8 mouse cellular contexts compared by ENCODE assay signal in the genomic region with DNA sequence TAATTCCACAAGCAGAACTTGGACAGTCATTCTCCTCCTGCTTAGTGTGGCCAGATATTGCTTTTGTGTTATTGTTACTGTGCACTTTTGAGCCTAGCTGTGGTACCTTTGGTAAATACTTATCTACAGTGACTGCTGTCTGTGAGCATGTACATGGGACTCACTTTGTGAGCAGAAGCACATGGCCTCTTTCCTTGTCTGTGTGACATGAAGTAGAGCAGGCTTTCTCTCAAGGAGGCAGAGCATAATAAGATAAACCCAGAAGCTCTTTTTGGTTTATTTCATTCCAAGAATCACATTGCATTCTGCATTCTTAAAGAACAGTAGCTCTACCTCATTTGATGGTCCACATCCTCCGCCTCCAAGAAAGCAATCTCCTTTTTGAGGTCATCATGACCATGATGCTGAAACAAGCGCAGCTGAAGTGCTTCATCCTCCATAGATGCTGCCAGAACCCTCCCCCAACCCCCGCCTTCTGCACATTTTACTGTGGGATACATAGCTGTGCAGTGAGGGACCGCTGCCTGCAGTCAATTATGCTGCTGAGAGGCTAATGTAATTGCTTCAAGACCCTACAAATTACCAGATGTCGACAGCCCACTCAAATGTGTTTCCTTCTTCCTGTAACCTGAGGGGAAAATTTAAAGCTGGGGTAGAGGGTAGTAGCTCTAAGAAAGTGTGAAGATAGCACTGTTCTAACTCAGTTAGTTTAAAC.
DNase-seq lines count a peak whose midpoint lies in the region; ATAC-seq and TF ChIP-seq lines count a peak whose summit lies in the region.

No protein-coding gene starts in this region.

- TF ChIP-seq CTCF in hindbrain, postnatal 0 days (IDR thresholded peaks at IDR 0.05; ENCODE audit: low read depth): no peak

- WGBS in heart, embryonic 12.5 days: 66% methylated on average over 5 of the region's 5 CpGs
- whole genome bisulfite sequencing in embryonic facial prominence, embryonic 12.5 days: 17% methylated on average over 5 of the region's 5 CpGs
- WGBS in hindbrain, postnatal 0 days: 47% methylated on average over 5 of the region's 5 CpGs
- WGBS in neural tube, embryonic 15.5 days: 21% methylated on average over 5 of the region's 5 CpGs

- no peaks in the 10 kb centered on the region for H3K9me3 ChIP-seq in heart, embryonic 12.5 days (replicated peaks)
- H3K9me3 ChIP-seq in embryonic facial prominence, embryonic 12.5 days: no peaks in the 10 kb centered on the region
- H3K9me3 ChIP-seq in hindbrain, postnatal 0 days (ENCODE audit: low read length): no peaks in the 10 kb centered on the region
- no peaks in the 10 kb centered on the region for H3K9me3 ChIP-seq in neural tube, embryonic 15.5 days (replicated peaks)

- no peak overlapping the region for H3K27ac ChIP-seq in heart, embryonic 12.5 days (ENCODE audit: poor library complexity, severe bottlenecking)
- H3K27ac ChIP-seq in embryonic facial prominence, embryonic 12.5 days: peak overlapping the region; percentile 57; the same call in 1 of the 2 replicates
- H3K27ac ChIP-seq in hindbrain, postnatal 0 days: no peak overlapping the region
- H3K27ac ChIP-seq in neural tube, embryonic 15.5 days (replicated peaks): no peak overlapping the region; the same call in 1 of the 2 replicates

- no peak overlapping the region for H3K9ac ChIP-seq in heart, embryonic 12.5 days
- H3K9ac ChIP-seq in embryonic facial prominence, embryonic 12.5 days: no peak overlapping the region
- no peak overlapping the region for H3K9ac ChIP-seq in hindbrain, postnatal 0 days (replicated peaks; ENCODE audit: low read length)
- H3K9ac ChIP-seq in neural tube, embryonic 15.5 days (replicated peaks): no peak overlapping the region

- peak; percentile 2 to 3 for DNase-seq in heart, adult 9 months (ENCODE audit: low spot score in 2 of 2)
- peak; percentile 56 for DNase-seq in hindbrain, postnatal 0 days (ENCODE audit: low spot score)
- no peak for DNase-seq in adipocyte (ENCODE audit: low spot score)
- DNase-seq in thymus, postnatal 10 days (ENCODE audit: low spot score in 2 of 2): no peak

- H3K36me3 ChIP-seq in heart, embryonic 12.5 days: no peaks in the 10 kb centered on the region
- H3K36me3 ChIP-seq in embryonic facial prominence, embryonic 12.5 days: no peaks in the 10 kb centered on the region
- H3K36me3 ChIP-seq in hindbrain, postnatal 0 days (ENCODE audit: insufficient read depth, low read length): no peaks in the 10 kb centered on the region
- H3K36me3 ChIP-seq in neural tube, embryonic 15.5 days: no peaks in the 10 kb centered on the region

- H3K4me2 ChIP-seq in heart, embryonic 12.5 days: no peak overlapping the region
- no peak overlapping the region for H3K4me2 ChIP-seq in embryonic facial prominence, embryonic 12.5 days (replicated peaks)
- no peak overlapping the region for H3K4me2 ChIP-seq in hindbrain, postnatal 0 days (ENCODE audit: low read depth, low read length)
- H3K4me2 ChIP-seq in neural tube, embryonic 15.5 days: no peak overlapping the region

- no peaks in the 10 kb centered on the region for H3K27me3 ChIP-seq in heart, embryonic 12.5 days (replicated peaks)
- H3K27me3 ChIP-seq in embryonic facial prominence, embryonic 12.5 days: no peaks in the 10 kb centered on the region
- no peaks in the 10 kb centered on the region for H3K27me3 ChIP-seq in hindbrain, postnatal 0 days (ENCODE audit: insufficient read depth, low read length)
- H3K27me3 ChIP-seq in neural tube, embryonic 15.5 days (replicated peaks): no peaks in the 10 kb centered on the region

- no peaks in the 10 kb centered on the region for H3K4me1 ChIP-seq in heart, embryonic 12.5 days (replicated peaks)
- peaks cover 24% of the 10 kb centered on the region for H3K4me1 ChIP-seq in embryonic facial prominence, embryonic 12.5 days
- H3K4me1 ChIP-seq in hindbrain, postnatal 0 days (ENCODE audit: insufficient read depth, low read length): no peaks in the 10 kb centered on the region
- peaks cover 5% of the 10 kb centered on the region for H3K4me1 ChIP-seq in neural tube, embryonic 15.5 days

- ATAC-seq in heart, embryonic 12.5 days (ENCODE audit: insufficient number of reproducible peaks, low FRiP score): no peak
- peak; percentile 91 for ATAC-seq in embryonic facial prominence, embryonic 12.5 days (ENCODE audit: insufficient number of reproducible peaks, insufficient read depth, low FRiP score, low TSS enrichment)
- peak; percentile 85 for ATAC-seq in hindbrain, postnatal 0 days
- peak; percentile 86 for ATAC-seq in neural tube, embryonic 15.5 days (ENCODE audit: low FRiP score)
- ATAC-seq in granulocyte monocyte progenitor cell, adult 5-6 weeks (replicated peaks; ENCODE audit: poor library complexity, severe bottlenecking): no peak

- H3K4me3 ChIP-seq in heart, embryonic 12.5 days: no peak overlapping the region
- H3K4me3 ChIP-seq in embryonic facial prominence, embryonic 12.5 days: no peak overlapping the region
- H3K4me3 ChIP-seq in hindbrain, postnatal 0 days (ENCODE audit: low read length): no peak overlapping the region
- no peak overlapping the region for H3K4me3 ChIP-seq in neural tube, embryonic 15.5 days (replicated peaks)

Comparison
In these comparisons a context has a peak if more than half of its experiments do, and no peak if none do; other contexts are left out.
1. DNase-seq: peak in heart, adult 9 months (2 of 2) and hindbrain, postnatal 0 days (single experiment); none in adipocyte (single experiment) and thymus, postnatal 10 days (0 of 2).
2. ATAC-seq: peak in embryonic facial prominence, embryonic 12.5 days (single experiment), hindbrain, postnatal 0 days (single experiment) and neural tube, embryonic 15.5 days (single experiment); none in heart, embryonic 12.5 days (single experiment) and granulocyte monocyte progenitor cell, adult 5-6 weeks (single experiment).